Mouse (Mus musculus) stomach, embryonic 14.5 days (tissue): Measurements from ENCODE around the gene Oard1. TPM values are rescaled to one million over a fixed set of nuclear protein-coding genes. Genes with fewer than 3 reads are reported as not detected.

Source experiments
- ATAC-seq: fragments of 200-750 bp; cut with Nextera tagmentation; 2 replicates; pipeline ENCODE4 v1.8.0; 2017; ENCODE audit warnings: low read depth, moderate TSS enrichment; ENCODE audit not compliant: insufficient number of reproducible peaks, insufficient read depth, low FRiP score
- H3K27ac ChIP-seq: fragments of 300-500 bp; sonication (generic); 2 replicates; pipeline ENCODE4 v1.5.1; 2014; ENCODE audit warnings: mild to moderate bottlenecking, low read length, moderate library complexity, mixed read lengths
- H3K27me3 ChIP-seq: fragments of 300-500 bp; sonication (generic); 2 replicates; pipeline ENCODE4 v1.6.1; 2014; ENCODE audit warnings: low read length, control low read depth, mixed read lengths; ENCODE audit not compliant: control insufficient read depth, insufficient read depth
- H3K36me3 ChIP-seq: fragments of 300-500 bp; sonication (generic); 2 replicates; pipeline ENCODE4 v1.6.1; 2014; ENCODE audit warnings: mild to moderate bottlenecking, control low read depth, low read length, moderate library complexity, mixed read lengths; ENCODE audit not compliant: control insufficient read depth, insufficient read depth
- H3K4me1 ChIP-seq: fragments of 300-500 bp; sonication (generic); 2 replicates; pipeline ENCODE4 v1.6.1; 2014; ENCODE audit warnings: low read length, control low read depth, mixed read lengths; ENCODE audit not compliant: control insufficient read depth, insufficient read depth
- H3K4me2 ChIP-seq: fragments of 300-500 bp; sonication (generic); replicated peaks from 2 replicates; pipeline ENCODE4 v1.6.1; 2014; ENCODE audit warnings: low read depth, low read length, control low read depth
- H3K4me3 ChIP-seq: fragments of 300-500 bp; sonication (generic); 2 replicates; pipeline ENCODE4 v1.5.1; 2014; ENCODE audit warnings: low read depth, low read length, control low read depth
- H3K9ac ChIP-seq: fragments of 300-500 bp; sonication (generic); replicated peaks from 2 replicates; pipeline ENCODE4 v1.6.1; 2014; ENCODE audit warnings: low read depth, mild to moderate bottlenecking, control low read depth, low read length, moderate library complexity, mixed read lengths
- H3K9me3 ChIP-seq: fragments of 300-500 bp; sonication (generic); 2 replicates; pipeline ENCODE4 v1.6.1; 2016; ENCODE audit warnings: low read depth, low read length, control low read depth; ENCODE audit not compliant: control insufficient read depth
- WGBS: fragments of 180-500 bp; shearing (Covaris S2); extraction: QIAGEN DNeasy Blood & Tissue Kit; methylation state at CpG from one replicate; pipeline ENCODE4 v1.1.7; 2014; 5-methylcytosine and 5-hydroxymethylcytosine counted together
- polyA plus RNA-seq: library from polyadenylated mRNA; unstranded; fragments of >200 nt; fragmentation: Nextera tagmentation; extraction: Ambion mirVana; gene quantifications from 2 replicates; pipeline ENCODE4 v1.2.1, GENCODE M21; 2014

The Oard1 gene
- polyA plus RNA-seq, 1 experiment from 2014 or later = 62.8 TPM

GRCm38 (mm10) chr17:48372987-48373386, 36.8 kb upstream of the Oard1 start:
- no peak overlapping the region for H3K4me2 ChIP-seq
- no peaks in the 10 kb centered on the region for H3K27me3 ChIP-seq
- H3K9ac ChIP-seq = no peak overlapping the region
- H3K4me1 ChIP-seq = no peaks in the 10 kb centered on the region
- no peak overlapping the region for H3K4me3 ChIP-seq
- no peaks in the 10 kb centered on the region for H3K9me3 ChIP-seq
- ATAC-seq = no peak
- H3K27ac ChIP-seq = no peak overlapping the region
- 70% methylated on average over 8 of the region's 8 CpGs for WGBS
- no peaks in the 10 kb centered on the region for H3K36me3 ChIP-seq

GRCm38 (mm10) chr17:48376102-48376501, 33.7 kb upstream of the Oard1 start:
- Histone ChIP-seq H3K9me3 (no peaks in the 10 kb centered on the region), H3K4me2 (no peak overlapping the region), H3K4me3 (no peak overlapping the region), H3K9ac (no peak overlapping the region), H3K36me3 (no peaks in the 10 kb centered on the region), H3K27me3 (no peaks in the 10 kb centered on the region), H3K4me1 (no peaks in the 10 kb centered on the region), H3K27ac (no peak overlapping the region)
- WGBS = 90% methylated on average over 1 of the region's 1 CpGs
- ATAC-seq = no peak

- Histone ChIP-seq H3K9me3 (no peaks in the 10 kb centered on the region), H3K4me1 (no peaks in the 10 kb centered on the region), H3K4me3 (no peak overlapping the region), H3K36me3 (no peaks in the 10 kb centered on the region), H3K9ac (no peak overlapping the region), H3K27ac (no peak overlapping the region), H3K27me3 (no peaks in the 10 kb centered on the region), H3K4me2 (no peak overlapping the region)
- no peak for ATAC-seq
These were observed 30.8 kb upstream of the Oard1 start for GRCm38 (mm10) chr17:48379050-48379449.

- no peak overlapping the region for H3K9ac ChIP-seq
- no peaks in the 10 kb centered on the region for H3K4me1 ChIP-seq
- no peak overlapping the region for H3K4me3 ChIP-seq
- no peak overlapping the region for H3K4me2 ChIP-seq
- peaks cover 40% of the 10 kb centered on the region for H3K36me3 ChIP-seq
- H3K27ac ChIP-seq = no peak overlapping the region
- no peaks in the 10 kb centered on the region for H3K9me3 ChIP-seq
- WGBS = 81% methylated on average over 2 of the region's 2 CpGs
- H3K27me3 ChIP-seq = no peaks in the 10 kb centered on the region
- ATAC-seq = no peak
These were observed 23.9 kb upstream of the Oard1 start for GRCm38 (mm10) chr17:48385786-48386461.

- Histone ChIP-seq H3K36me3 (peaks cover 68% of the 10 kb centered on the region), H3K4me1 (no peaks in the 10 kb centered on the region), H3K9ac (no peak overlapping the region), H3K4me3 (no peak overlapping the region), H3K27me3 (no peaks in the 10 kb centered on the region), H3K4me2 (no peak overlapping the region), H3K9me3 (no peaks in the 10 kb centered on the region), H3K27ac (no peak overlapping the region)
- no peak for ATAC-seq
- 79% methylated on average over 2 of the region's 2 CpGs for WGBS
These were observed 21.1 kb upstream of the Oard1 start for GRCm38 (mm10) chr17:48388666-48389065.

GRCm38 (mm10) chr17:48389442-48389841, 20.4 kb upstream of the Oard1 start:
- Histone ChIP-seq H3K27ac (no peak overlapping the region), H3K36me3 (peaks cover 75% of the 10 kb centered on the region), H3K9me3 (no peaks in the 10 kb centered on the region), H3K27me3 (no peaks in the 10 kb centered on the region), H3K4me1 (no peaks in the 10 kb centered on the region), H3K4me2 (no peak overlapping the region), H3K9ac (no peak overlapping the region), H3K4me3 (no peak overlapping the region)
- 90% methylated on average over 5 of the region's 5 CpGs for WGBS
- ATAC-seq = no peak

- no peaks in the 10 kb centered on the region for H3K9me3 ChIP-seq
- peaks cover 95% of the 10 kb centered on the region for H3K36me3 ChIP-seq
- no peaks in the 10 kb centered on the region for H3K4me1 ChIP-seq
- no peaks in the 10 kb centered on the region for H3K27me3 ChIP-seq
- no peak for ATAC-seq
- no peak overlapping the region for H3K4me3 ChIP-seq
- H3K9ac ChIP-seq = no peak overlapping the region
- H3K4me2 ChIP-seq = no peak overlapping the region
- no peak overlapping the region for H3K27ac ChIP-seq
- 91% methylated on average over 5 of the region's 5 CpGs for WGBS
These were observed 18.4 kb upstream of the Oard1 start for GRCm38 (mm10) chr17:48391446-48391845.

GRCm38 (mm10) chr17:48392616-48393015, 17.2 kb upstream of the Oard1 start:
- Histone ChIP-seq H3K27ac (no peak overlapping the region), H3K36me3 (peaks cover 88% of the 10 kb centered on the region), H3K4me2 (no peak overlapping the region), H3K9ac (no peak overlapping the region), H3K27me3 (no peaks in the 10 kb centered on the region), H3K9me3 (no peaks in the 10 kb centered on the region), H3K4me3 (no peak overlapping the region), H3K4me1 (no peaks in the 10 kb centered on the region)
- 86% methylated on average over 3 of the region's 3 CpGs for WGBS
- ATAC-seq = no peak

GRCm38 (mm10) chr17:48401710-48402109, 8.1 kb upstream of the Oard1 start:
- Histone ChIP-seq H3K36me3 (peaks cover 26% of the 10 kb centered on the region), H3K9me3 (no peaks in the 10 kb centered on the region), H3K9ac (no peak overlapping the region), H3K4me2 (no peak overlapping the region), H3K27ac (no peak overlapping the region), H3K4me1 (0 out of 2 replicates have a peak, but pooled peaks cover 4% of the 10 kb centered on the region), H3K27me3 (no peaks in the 10 kb centered on the region), H3K4me3 (no peak overlapping the region)
- no peak for ATAC-seq
- WGBS = 82% methylated on average over 4 of the region's 4 CpGs
